Mouse (Mus musculus) frontal cortex, postnatal 14 days (tissue): Measurements from ENCODE around the gene Tm6sf2.
A peak's percentile ranks its signal among the peaks of the same experiment; 100 is the strongest.
"Not testable (repeated sequence)": the region's sequence is repeated elsewhere in the genome, so short reads cannot be mapped to it uniquely, and the experiment has no call there.

Experiments used
- DNase-seq, 2 experiments: peaks; one replicate each; pipeline ENCODE4 v3.0.0; 2022; ENCODE audit warnings: low spot score in 2 of 2

The Tm6sf2 gene

DNA sequence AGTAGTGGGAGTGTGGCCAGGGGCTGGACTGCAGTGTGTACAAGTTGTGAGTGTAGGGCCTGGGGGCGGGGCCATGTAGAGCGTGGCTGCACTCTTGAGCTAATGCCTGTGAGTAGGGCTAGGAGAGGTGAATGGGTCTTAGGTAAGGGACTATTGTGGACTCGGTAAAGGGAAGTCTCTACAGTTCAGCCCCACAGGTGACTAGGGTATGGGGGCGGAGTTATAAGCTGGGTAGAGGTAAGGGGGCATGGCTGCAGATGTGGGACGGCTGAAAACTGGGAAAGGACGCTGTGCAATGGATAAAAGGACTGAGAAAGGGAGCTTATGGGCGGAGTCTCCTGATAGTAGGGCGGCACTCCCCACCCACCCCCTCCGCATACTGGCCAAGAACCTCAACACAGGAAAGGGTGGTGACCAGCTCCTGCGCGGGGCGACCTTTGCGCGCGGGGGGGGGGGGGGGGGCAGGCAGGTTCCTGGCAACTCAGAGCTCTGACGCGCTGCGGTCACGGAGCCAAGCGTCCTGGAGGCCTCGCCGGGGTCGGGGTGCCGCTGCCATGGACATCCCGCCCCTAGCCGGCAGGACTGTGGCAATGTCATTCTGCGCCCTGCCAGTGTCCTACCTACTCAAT, at the start of gene Tm6sf2:
Tm6sf2 (plus strand) TSS at position 484 of the 629 bp plus-strand sequence.
- no peak for DNase-seq

DNA sequence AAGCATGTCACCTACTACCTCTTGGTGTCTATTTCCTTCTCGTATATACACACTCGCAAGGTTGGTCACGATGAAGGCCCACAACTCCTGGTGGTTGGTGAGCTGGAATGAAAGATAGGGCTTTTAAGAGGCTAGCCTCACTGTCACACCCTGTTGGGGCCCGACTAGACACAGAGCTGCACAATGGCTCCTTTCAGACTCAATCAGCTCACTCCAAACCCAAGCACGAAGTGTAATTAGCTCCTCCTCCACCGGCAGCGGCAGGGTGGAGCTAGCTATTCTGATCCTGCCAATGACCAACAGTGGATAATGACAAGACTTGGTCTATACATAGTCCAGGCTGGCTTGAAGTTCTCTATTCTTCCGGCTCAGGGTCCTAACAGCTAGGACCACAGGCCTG, 49.1 kb upstream of the Tm6sf2 start:
- no peak for DNase-seq

DNA sequence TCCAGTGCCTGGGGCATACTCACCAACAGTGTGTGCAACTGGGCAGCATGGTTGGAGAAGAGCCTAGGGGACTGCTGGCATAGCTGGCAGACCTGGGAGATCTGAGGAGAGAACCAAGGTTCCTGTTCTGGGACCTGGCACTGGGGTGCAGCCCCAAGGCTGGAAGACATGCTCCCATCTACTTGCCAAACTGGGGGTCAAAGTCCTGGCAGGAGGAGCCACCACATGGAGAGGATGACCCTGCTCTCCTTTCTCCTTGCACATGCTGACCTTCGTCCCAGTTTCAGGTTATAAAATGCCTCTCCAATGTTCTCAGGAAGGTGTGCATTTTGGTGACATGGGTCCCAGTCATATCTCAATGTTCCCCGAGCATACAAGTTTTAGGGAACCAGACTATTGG, 46.6 kb upstream of the Tm6sf2 start:
- DNase-seq, result no peak

DNA sequence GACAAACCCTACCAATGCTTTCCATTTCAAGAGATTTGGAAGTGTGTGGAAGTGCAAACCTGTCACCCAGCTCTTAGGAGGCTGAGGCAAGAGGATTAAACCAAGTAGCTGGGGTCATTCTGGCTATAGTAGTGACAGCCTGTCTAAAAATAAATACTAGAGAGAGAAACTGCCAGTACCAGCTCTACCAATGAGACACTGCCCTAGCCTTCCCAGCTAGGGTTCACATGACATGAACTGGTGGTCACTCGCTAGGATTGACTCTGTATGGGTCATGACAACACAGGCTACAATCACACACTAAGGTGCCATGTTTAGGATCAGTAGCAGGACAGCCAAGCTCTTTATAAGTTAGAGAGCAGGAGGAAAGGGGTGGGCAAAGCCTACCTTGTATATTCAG, 42.5 kb upstream of the Tm6sf2 start:
- DNase-seq, result no peak

DNA sequence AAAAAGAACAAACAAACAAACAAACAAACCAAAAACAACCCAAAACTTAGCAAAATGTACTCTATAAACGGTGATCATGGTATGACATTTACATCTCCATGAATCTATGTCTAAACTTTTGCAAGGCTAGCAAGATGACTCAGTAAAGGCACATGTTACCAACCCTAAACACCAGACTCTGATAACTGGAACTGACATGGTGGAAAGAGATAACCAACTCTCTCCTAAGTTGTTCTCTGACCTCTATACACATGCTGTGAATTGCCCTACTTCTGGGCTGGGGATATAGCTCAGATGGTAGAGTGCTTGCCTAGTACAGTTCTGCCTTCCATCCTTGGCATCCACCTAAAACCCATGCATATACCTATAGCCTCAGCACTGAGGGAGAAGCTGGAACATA, 34.7 kb upstream of the Tm6sf2 start:
- DNase-seq, result no peak

DNA sequence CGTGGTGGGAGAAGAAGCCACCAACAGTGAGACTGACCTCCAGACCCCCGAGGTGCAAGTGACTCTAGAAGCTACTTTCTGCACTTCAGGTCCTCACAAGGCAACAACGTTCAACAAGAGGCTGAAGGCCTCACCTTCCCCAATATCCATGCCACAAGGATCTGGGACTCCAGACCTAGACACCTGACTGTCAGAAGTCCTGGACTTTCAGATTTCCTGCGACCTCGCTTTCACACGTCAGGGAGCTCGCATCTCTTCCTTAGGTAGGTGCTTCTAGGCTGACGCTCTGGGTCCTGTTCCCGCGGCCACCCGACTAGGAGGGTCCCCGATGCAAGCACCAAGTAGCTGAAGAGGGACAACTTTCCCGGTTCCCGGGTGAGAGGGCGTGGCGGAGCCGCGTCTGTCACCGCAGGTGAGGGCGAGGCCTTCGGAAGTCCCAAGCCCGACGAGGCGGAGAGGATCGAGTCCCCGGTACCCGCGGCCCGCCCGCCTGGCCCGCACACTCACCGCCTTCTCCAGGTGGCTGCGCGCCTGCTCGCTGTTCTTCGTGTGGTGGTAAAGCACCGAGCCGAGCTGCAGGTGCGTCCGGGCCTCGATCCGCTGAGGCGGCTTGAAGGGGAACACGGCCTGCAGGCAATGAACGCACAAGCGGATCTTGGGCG, 30.7 kb upstream of the Tm6sf2 start:
- DNase-seq, result peak; percentile 11 to 31

DNA sequence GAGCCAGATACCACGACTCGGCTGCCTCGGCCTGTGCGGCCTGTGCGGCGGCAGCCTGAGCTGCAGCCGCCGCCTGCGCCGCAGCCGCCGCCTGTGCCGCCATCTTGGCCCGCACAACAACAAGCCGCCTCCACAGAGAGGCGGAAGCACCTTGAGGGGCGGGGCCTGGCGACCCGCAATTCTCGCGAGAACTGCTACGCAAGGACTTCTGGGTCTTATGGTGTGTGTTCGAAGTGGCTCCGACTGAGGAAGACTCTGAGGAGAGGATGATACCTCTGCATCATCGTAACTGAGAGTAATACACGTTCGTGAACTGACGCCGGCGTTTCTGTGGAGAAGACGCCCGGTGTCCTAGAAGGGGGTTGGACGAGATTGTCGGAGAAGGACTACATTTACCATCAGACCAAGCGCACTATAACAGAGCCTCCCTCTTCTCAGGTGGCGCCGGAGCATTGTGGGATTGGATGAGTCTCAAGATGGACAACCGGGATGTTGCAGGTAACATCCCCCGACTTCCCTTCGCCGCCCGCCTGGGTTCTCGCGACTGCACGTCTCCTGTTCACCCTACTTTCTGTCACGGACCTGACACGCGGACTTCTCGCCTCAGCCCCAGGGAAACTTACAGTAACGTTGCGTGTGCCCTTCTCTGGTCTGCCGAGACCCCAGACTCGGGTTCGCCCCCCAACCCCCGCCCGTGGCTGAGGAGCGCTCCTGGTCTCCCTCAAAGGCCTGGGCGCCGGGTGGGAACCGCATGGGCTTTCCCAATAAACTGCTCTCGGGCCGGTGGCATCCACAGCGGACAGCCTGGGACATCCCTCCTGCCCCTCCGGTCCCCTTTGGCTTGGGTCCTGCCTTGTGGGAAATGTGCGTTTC, 29.9 kb upstream of the Tm6sf2 start, which contains the start of the genes Mau2 and Sugp1:
Mau2 (minus strand) TSS at position 152 of the 873 bp plus-strand sequence.
Sugp1 (plus strand) TSS at position 231 of the 873 bp plus-strand sequence.
- DNase-seq, result peak; percentile 91 to 95

DNA sequence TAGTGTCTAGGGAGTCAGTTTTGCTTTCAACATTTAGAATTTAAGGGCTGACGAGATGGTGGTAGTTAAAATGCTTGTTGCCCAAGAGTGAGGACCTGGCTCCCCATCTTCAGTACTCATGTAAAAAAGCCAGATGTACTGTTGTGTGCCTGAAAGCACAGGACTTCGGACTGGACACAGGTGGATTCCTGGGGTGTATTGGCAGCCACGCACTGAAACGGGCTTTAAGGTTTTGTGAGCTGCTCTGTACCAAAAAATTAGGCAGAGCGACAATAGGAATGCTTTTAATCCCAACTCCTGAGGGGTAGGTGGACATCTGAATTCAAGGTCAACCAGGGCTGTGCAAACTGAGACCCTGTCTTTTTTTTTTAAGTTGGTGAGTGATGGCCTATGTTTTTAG, 28.7 kb upstream of the Tm6sf2 start:
- DNase-seq, result no peak

DNA sequence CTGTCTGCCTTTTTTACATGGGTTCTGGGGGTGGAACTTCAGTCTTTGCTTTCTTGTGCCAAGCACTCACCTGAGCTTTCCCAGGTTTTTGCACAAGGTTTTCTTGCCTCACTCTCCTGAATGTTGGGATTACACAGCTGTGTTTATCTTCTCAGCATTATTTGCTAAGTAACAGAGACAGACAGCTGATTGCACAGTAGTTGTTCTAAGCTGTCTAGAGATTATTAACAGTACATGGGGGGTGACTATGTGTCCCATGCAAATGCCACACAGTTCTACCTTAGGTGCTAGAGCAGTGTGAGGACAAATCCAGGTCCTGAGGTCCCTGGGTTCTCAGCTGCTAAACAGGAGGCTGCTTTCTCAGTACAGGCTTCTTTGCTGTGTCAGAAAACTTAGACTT, 23.1 kb upstream of the Tm6sf2 start:
- no peak for DNase-seq

DNA sequence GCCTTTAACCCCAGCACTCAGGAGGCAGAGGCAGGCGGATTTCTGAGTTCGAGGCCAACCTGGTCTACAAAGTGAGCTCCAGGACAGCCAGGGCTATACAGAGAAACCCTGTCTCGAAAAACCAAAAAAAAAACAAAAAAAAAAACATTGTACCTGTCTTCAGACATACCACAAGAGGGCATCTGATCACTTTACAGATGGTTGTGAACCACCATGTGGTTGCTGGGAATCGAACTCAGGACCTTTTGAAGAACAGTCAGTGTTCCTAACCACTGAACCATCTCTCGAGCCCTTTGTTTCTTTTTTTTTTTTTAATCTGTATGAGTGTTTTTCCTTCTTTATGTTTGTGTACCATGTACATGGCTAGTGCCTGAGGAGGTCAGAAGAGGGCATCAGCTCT, 22.3 kb upstream of the Tm6sf2 start:
- not testable (repeated sequence) for DNase-seq

DNA sequence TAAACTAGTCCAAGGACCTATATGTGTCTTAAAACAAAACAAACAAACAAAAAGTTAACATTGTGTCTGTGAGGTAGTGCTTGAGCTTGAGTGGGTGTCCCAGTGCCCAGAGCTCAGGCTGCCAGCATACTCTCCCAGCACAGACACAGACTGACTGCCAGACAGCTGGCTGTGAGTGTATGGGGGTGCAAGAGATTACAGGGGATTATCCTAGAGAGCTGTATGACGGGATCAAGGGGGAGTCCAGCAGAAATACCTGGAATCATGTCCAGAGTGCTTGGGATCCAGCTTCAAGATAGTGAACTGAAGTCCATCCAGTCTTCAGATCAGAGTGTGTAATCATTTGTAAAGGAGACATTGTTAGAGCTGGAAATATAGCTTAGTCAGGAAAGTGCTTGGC, 15.0 kb upstream of the Tm6sf2 start:
- DNase-seq, result no peak

DNA sequence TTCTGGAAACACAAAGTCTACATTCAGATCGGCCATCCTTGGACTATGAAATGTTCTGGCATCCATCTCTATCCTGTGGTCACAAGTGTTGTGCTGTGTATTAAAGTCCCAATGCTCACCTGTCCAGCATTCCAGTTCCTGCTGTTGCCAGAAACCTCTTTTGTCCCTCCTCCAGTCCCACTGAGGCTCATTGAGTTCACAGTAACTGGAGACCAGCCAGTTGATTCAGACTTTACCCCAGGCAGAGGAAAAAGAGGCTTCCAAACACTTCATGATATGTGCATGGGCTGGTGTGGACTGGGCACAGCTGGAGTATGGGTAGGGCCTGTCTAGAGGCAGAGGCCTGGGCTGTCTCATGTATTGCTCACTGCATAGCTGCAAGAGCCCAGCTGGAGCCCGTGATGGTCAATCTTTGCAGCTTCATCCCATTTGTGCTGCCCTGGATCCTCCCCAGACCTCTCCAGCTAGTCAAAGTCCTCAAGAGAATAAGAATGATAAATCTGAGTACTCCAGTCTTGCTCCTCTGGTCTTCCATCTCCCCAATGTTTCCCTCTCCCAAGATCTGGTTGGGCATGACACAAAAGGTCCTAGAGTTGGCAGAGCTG, 786 bp upstream of the Tm6sf2 start:
- DNase-seq, result no peak

DNA sequence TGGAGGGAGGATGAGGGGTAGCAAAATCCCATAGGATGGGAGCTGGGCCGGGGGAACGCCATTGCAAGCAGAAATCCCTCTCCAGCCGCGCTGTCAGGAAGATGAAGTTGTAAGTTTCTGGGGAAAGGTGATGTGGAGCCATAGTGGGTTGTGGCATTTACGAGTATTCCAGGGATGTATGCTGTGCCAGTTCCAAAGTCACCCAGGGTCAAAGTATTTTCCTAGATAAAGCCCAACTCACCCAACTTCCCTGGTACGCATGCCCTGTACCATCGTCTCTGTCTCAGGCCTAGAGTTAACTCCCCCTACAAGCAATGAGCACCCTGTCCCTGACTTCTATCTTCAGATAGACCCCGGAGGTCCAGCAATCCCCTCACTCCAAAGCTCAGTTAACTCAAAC, 396 bp downstream of the Tm6sf2 start:
- DNase-seq, result no peak

DNA sequence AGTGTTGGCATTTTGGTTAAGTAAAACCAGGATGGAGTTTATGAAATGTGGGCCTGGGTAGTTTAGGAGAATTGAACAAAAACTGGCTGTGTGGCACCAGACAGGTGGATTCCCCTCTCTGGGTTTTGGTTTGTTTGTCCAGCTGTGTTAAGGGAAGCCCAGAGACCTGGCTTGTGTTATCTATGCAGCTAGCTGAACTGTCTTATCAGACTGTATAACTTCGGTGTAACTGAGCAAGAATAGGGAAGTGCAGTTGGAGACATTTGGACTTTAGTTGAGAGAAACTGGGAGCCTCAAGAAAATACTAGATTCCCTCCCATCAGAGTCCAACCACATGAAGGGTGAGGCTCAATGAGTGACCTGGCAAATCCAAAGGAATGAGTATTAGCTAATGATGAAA, 958 bp downstream of the Tm6sf2 start:
- DNase-seq, result no peak

DNA sequence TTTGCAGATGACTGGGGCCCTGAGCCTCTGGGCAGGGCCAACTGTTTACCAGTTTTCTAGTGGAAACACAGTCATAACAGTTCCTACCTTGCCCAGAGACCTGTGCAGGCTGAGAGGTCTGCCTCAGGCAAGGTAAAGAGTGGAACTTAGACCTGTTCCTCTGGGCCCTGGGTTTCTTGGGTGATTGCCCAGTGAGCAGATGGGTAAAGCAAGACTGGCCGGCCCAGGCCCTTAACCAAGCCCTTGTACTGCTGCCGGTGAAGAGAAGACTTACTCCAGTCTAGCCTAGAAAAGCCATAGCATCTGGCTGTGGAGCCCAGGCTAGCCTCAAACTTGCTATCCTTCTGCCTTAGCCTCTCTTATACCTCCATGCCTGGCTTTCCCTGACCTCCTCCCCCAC, 9.3 kb downstream of the Tm6sf2 start:
- DNase-seq, result no peak

DNA sequence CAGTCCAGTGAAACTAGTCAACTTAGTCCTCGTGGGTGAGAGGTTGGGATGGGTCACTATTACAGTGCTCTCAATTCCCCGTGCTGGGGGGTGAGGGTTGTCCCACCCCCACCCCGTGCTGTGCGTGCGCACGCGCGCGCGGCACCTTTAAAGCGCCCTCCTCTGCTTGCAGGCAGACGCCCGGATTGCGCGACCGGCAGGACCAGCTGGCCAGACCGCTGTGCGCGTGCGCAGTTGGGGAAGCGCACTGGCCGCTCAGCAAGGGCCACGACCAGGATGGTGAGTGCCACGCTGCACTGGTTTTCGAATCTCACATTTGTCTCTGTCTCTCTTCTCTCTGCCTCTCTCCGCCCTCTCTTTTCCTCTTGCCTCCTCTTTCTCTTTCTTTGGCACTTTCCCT, 10.6 kb downstream of the Tm6sf2 start, which contains the start of gene Hapln4:
Hapln4 (plus strand) TSS at position 173 of the 400 bp plus-strand sequence.
- no peak for DNase-seq

DNA sequence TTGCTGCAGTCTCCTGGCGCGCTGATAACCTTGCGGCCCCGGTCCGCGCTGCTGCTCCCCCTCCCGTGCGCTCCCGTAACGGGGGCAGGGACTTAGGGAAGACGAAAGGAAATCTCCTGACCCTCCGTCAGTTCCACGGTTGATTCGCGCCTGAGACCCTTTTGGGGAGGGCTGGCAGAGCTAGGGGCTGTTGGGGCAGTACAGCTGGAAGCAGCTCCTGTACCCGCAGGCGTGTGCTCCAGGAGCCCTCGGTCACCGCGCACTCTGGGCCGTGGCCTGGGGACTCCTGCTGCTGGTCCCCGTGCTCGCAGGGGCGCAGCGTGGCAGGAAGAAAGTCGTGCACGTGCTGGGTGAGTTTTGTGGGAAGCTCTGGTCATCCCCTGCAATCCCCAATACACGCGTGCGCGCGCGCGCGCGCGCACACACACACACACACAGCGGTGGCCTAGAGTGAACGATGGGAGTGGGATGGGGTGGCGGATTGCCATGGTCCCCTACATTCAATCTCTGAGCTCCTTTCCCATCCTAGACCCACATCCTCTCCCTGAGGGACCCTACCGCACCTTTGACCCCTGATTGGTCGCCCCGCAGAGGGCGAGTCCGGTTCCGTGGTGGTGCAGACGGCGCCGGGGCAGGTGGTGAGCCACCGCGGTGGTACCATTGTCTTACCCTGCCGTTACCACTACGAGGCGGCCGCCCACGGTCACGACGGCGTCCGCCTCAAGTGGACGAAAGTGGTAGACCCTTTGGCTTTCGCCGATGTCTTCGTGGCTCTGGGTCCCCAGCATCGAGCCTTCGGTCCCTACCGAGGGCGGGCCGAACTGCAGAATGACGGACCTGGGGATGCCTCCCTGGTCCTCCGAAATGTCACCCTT, 11.7 kb downstream of the Tm6sf2 start:
- DNase-seq, result no peak

DNA sequence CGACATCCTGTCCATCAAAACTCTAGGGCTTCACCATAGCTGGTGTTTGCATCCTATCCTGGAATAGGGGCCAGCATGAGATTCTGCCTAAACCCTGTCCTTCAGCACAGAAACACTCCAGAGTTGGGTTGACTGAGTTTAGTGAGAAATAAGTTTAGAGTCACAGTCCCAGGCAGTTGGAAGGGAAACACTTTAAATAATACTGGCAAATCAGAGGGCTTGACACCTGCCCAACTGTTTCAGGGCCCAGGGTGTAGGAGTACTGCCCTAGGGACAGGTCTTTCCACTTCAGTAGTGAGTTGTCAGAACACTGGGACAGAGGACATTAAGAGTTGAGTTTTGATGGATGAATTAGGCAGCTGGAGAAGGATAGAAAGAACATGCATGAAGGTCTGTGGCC, 13.4 kb downstream of the Tm6sf2 start:
- no peak for DNase-seq

DNA sequence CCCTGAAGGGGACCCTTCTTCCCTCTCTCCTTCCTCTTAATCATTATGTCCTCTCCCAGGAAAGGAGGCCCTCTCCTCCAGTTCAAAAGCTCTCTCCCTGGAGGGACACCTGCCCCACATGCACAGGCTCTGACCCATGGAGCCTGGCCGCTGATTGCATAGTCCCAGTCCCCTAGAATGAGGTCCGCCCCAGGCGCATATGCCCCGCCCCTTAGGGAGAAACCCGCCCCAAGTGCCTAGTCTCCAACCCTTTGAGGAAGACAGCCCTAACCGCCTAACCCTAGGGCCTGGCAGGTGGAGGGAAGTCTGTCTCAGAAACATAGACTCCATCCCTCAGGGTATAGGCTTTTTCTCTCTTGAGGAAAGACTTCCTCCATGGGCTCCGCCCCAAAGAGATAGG, 14.5 kb downstream of the Tm6sf2 start:
- DNase-seq, result no peak

DNA sequence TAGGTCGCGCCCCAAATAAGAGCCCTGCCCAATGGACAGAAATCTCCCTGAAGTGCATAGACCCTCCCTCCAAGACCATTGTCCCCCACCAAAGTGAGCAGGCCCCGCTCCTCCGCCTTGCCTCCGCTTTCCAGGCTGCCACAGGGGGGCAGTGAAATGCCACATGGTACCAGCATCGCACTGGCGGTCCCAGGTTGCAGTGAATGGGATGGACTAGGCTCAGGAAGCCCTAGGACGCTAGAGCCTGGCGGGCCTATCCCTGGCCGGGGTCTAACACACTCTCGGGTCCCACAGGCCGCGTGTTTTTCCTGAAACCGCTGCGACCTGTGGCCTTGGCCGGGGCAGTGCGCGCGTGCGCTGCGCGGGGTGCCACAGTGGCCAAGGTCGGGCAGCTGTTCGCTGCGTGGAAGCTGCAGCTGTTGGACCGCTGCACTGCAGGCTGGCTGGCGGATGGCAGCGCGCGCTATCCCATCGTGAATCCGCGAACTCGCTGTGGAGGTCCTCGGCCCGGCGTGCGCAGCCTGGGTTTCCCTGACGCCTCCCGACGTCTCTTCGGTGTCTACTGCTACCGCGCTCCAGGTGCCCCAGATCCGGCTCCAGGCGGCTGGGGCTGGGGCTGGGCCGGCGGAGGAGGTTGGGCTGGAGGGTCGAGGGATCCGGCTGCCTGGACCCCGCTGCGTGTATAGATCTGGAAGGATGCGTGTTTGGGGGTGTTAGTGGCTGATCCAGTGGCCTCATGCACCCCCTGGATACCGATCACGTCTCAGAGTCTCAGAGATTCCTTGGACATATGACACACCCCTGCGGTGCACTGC, 15.3 kb downstream of the Tm6sf2 start:
- DNase-seq, result peak in 1 of 2 experiments; percentile 56
